Mouse (Mus musculus): ENCODE data around the gene Gm6169. TPM values are rescaled to one million over a fixed set of nuclear protein-coding genes. Genes with fewer than 3 reads are reported as not detected.
A peak's percentile ranks its signal among the peaks of the same experiment; 100 is the strongest.
"Not testable (repeated sequence)": the region's sequence is repeated elsewhere in the genome, so short reads cannot be mapped to it uniquely, and the experiment has no call there.

The Gm6169 gene
- total RNA-seq, 2 experiments from 2014 or later: 1.1 TPM; not detected in 1

DNA sequence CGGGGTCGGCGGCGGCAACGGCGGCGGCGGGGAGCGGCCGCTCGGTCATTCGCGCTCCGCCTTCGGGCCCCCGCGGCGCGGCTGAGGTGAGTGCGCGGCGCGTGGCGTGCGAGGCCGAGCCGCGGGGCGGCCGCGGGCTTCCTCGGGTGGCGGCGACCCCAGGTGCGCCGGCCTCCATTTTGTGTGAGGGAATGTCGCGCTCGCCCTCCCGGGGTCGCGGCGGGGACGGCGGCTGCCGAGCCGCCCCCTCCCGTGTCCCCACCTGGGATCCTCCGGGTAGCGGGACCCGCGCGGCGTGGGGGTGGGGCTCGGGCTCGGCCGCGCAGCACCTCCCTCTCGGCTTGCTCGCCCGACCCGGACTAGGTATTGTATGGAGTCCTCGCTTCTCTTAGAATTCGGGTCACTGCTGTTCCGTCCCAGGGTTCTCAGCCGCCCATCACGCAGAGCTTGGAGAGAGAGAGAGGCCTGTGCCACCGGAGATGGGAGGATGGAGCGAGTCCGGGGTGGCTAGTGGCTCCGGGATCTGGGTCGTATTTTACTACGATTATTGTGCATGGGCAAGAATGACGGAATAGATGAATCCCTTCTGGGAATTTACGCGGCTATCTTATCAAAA lies 27.3 kb downstream of the Gm6169 start:
- no peak for DNase-seq
- intact Hi-C loops (cut with DNase I): no loop called here

DNA sequence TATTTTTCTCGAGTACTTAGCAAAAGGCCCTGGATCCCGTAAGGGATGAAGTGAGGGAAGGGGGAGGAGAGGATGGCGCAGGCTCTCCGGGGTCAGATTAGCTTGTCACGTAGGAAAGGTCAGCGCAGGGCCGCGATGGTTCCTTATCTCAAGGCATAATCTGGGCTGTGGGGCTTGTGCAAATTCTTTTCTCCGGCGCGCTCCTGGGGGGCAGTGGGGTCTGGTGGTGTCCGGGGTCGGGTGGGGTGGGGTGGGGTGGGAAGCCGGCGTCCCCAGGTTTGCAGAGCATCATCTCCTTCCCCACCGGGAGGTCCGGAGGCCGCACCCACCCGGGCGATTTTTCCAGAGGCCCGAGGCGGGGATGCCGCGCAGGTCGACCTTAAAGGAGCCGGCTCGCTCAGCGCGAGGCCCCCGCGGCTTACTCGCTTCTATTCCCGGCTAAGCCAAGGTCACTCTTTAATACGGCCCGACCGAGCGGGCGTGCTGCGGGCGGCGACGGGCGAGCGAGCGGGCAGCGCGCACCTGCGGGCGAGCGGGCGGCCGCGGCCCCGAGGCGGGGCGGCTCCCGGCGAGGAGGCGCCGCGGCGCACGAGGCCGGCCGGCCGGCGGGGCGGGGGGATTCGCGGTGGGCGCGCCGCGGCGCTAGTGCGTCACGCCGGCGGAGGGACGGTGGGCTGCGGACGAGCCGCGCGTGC lies 28.0 kb downstream of the Gm6169 start:
- intact Hi-C loops (cut with DNase I): no loop called here
- DNase-seq: no peak

DNA sequence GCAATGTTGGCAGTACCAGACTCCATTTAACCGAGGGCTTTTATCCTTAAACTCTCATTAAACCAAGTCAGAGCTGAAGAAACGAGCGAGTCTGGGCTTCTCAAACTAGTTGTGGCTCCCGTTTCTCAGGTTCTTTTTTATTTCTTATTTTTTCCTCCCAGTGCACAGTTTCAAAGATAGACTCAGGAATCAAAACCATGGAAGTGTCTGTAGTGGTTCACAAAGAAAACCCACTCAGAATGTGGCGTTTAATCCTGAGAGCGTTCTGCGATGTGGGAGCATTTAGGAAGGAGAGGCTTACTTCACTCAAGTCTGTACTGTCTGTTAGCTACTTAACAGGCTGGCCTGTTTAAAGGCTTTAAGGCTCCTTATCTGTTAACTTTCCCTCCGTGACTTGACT lies 30.9 kb downstream of the Gm6169 start:
- intact Hi-C loops (cut with DNase I): no loop called here

DNA sequence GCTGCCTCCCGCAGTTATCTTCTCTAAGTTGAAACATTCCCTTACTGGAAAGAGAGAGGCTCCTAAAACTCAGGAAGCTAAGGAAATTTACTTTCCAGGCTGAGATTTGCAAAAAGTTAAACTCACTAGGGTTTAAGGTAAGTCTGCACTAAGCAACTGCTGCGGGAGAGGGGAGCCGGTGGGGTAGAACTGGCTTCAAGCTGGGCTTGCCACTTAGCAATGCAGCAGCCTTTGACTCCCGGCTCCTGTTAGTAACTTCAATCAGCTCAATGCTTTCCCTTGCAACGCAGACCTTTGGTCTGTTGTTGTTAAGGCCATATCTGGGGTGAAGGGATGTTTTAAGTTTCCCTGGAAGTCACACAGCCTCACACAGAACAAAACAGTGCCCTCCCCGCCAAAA lies 31.3 kb downstream of the Gm6169 start:
- intact Hi-C loops (cut with DNase I): no loop called here
- DNase-seq: no peak

More for the DNA sequence above, 30.9 kb downstream of the Gm6169 start:
- no peak for DNase-seq

DNA sequence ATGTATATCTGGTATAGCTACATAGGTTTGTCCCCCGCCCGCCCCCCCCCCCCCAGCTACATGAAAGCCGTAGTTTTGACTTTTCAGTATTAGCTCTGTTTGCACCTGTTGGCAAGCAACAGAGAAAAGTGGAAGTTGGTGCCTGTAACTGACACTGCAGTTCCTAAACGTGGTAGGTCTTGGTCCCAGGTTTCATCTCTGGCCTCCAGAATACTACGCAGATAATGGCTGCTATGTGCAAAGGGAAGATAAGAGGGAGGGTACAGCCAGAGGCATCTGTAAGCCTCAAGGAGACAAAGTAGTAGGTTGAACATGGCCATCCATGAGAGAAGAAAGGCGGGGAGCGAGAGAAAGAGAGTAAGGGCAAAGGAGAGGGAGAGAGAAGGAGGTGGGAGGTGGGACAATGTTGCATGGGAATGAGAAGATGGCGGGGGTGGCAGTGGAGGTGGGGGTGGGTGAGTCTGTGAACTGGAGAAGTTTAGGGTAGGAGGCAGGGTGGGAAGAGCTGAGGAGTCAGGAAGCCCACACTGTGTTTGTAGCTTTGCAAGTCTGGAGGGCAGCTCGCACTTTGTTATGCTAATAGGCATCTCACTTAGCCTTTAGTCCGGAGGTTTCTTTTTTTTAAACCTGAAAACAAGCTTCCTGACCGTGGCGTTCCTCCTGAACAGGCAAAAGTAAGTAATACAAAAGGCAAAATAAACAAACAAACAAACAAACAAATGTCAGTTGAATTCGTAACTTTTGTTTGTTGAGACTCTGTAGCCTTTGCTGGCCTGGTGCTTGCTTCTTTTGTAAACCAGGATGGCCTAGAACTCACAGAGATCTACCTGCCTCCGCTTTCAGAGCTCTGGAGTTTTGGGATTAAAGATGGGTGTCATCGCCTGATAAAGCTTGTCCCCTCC lies 32.1 kb downstream of the Gm6169 start, which contains the start of gene Fam169a:
Gene Fam169a, plus strand, starts transcription at position 638 of the 902 bp plus-strand sequence.
- no peak for DNase-seq
- intact Hi-C loops (cut with DNase I): no loop called here

DNA sequence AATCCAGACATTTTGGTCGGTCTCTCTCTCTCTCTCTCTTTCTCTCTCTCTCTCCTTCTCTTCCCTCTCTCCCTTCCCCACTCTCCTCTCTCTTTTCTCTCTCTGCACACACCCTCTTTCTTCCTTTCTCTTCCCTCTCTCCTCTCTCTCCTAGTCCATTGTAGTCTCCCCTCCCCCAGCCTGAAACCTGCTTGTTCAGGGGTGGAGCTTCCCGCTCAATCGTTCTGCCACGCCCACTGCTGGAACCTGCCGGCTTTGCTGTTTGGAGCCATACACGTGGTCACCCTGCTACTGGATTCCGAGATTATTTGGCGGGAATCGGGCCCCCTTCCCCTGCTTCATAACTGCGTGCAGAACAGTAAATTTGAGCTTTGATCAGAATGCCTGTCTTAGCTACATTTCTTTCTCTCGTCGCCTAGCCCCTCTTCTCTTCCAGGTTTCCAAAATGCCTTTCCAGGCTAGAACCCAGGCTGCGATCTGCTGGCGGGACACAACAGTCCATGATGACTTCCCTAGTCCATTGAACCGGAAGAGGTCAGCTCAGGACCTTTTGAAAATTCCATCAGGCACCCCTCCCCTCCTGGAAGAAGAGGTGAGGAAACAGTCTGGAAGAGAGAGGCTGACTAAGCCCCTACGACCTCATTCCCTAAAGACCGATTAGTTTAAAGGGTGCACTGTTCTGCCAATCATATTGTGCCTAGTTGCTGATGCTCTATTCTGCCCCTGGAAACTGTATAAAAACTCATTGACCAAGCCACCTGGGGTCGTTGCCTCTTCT lies 34.0 kb downstream of the Gm6169 start:
- DNase-seq; intact Hi-C loops (cut with DNase I): not testable (repeated sequence)

DNA sequence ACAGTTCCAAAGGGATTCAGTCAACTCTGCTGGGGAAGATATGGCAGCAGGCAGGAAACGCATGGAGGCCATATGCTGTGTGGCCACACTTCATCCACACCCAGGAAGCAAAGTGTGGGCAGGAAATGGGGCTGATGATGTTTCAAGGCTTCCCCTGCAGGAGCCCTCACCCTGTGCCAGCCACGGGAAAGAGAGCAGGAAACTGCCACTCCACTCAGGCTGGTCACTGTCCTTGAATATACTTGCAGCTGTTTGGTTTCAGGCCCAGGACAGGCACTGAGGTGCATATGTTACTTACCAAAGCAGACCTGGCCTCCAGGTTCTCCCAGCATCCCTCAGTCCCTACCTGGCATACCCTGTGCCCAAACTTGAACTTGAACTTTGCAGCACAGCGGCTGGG lies 34.6 kb downstream of the Gm6169 start:
- intact Hi-C loops (cut with DNase I): no loop called here
- no peak for DNase-seq

DNA sequence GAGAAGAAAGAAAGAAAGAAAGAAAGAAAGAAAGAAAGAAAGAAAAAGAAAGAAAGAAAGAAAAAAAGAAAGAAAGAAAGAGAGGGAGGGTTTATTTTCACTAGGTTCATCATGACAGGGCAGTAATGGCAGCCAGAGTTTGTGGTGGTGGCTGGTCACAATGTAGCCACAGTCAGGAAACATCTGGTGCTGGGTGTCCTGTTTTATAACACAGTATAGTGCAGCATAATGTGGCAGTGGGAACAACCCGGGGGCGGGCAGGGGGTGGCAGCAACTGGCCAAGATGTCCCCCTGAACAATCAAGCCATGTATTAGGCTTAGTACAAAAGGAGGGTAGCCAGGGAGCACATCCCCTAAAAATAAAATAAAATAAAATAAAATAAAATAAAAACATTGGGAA lies 35.6 kb downstream of the Gm6169 start:
- DNase-seq: no peak
- intact Hi-C loops (cut with DNase I): no loop called here

DNA sequence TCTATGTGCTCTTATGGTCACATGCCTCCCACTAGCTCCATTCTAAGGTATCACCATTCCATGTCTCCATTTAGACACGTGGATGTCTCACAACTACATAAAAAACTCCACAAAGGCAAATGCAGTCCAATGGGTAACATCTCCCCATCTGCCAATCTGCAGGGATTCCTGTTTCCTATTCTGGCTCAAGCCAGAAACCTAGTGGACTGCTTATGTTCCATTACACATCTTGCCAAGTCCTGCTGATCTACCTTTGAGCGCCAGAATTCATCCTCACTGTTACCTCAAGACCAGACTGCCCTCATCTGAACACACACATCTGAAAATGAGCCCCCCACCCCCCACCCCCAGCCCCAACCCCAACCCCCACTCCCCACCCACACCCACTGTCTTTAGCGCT lies 36.9 kb downstream of the Gm6169 start:
- intact Hi-C loops (cut with DNase I): no loop called here
- no peak for DNase-seq

DNA sequence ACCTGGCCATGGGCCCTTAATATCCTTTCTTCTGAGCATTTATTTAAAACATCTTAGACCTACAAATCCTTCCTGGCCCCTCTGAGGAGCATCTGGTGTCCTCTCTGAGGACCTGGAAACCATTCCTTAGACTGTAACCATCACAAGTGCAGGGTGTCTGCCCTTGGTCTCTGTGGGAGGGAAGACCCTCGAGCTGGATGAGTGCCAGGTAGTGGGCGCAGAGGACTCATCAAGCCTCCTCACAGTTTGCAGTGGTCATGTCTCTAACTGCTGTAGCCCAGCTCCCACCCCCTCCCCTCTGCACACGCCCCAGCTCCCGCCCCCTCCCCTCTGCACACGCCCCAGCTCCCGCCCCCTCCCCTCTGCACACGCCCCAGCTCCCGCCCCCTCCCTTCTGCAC lies 38.7 kb downstream of the Gm6169 start:
- intact Hi-C loops (cut with DNase I): no loop called here
- no peak for DNase-seq

DNA sequence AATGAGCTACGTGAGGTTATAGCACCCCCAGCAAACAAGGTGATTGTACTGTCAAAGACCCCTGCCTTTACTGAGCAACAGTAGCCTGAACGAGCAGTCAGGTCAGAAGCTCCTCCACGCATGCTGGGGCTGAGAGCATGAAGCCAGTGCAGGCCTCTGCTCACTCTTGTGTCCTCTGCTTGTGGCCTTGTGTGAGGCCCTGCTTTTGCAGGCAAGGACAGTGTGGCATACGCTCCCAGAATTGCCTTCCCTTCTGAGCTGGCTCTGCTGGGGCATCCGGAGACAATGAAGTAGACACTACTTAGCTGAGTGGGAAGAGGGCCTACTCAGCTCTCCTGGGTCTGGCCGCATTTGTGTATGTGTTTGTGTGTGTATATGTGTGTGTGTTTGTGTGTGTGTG lies 39.3 kb downstream of the Gm6169 start:
- intact Hi-C loops (cut with DNase I): loop anchor here (10.0 kb wide), 1 partner anchor 205 kb away; no protein-coding TSS in a partner anchor
- no peak for DNase-seq

DNA sequence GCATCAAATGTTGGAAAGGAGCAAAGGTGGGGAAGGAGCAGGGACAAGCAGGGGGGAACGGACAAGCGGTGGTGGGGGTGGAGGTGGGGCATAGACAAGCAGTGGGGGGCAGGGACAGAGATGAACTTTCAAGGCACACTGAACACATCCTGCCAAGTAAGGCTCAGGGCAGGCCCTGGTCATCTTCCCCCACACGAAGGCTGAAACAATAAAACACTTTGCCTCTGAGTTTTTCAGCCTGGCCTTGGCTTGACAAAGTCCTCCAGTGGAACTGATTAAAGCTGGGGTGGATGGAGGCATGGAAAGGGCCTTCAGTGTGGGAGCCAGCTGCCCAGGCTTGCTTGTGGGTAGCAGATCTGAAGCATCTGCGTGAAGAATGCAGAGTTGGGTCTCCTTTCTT lies 41.2 kb downstream of the Gm6169 start:
- intact Hi-C loops (cut with DNase I): loop anchor here (10.0 kb wide), 1 partner anchor 203 kb away; no protein-coding TSS in a partner anchor
- DNase-seq: no peak

DNA sequence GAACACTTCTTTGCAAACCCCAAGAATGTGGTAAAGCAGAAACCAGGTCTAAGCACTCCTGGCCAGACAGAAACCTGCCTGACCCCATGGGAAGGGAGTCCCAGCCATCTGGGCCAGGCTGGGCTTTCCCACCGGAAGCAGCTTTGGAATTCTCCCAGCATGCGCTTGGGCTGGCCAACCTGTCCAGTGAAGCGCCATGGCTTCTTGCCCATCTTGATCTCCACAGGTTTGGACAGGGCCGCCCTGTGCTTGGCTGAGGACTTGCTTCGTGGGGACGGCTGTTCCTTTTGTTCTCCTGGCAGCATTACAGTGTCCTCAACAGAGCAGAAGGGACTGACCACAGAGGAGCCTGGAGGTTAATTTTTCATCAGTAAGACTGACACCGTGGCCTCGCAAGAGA lies 45.2 kb downstream of the Gm6169 start:
- intact Hi-C loops (cut with DNase I): loop anchor here (10.0 kb wide), 1 partner anchor 199 kb away; no protein-coding TSS in a partner anchor
- DNase-seq: no peak

DNA sequence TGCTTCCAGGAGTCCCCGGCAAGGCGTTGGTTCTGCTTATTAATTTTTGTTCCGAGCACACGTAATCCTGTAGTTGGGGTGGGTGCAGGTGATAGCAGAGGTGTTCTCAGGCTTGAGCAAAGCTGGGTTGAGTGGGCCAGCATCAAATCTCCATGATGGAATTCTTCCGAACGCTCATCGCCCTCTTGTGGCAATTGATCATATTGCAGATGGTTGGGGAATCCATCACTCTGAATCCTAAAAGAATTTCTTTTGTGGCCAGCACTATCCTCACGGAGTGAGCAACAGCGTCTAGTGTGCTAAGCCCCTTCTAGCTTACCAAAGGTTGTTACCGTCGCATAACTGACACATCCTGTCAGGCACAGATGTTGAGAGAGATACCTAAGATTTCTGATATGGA lies 46.4 kb downstream of the Gm6169 start:
- intact Hi-C loops (cut with DNase I): loop anchor here (10.0 kb wide), 1 partner anchor 198 kb away; no protein-coding TSS in a partner anchor
- DNase-seq: peak in 1 of 2 experiments; percentile 14

DNA sequence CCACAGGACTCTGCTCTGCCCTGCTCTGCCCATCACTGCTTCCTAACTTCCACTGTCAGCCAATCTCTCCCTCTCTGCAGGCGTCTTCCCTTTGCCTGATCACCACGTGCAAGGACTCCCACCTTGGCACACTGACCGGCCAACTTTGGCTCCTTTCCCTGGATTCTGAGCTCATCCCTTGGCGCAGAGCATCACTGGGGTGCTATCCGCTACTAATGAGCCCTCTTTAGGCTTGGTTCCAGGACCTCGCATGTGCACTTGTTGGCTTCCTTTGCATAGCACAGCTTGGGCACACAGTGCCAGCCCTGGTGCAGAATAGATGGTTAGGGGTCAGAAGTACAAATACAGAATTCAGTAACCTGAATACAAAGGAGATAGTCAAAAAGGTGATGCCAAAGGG lies 47.9 kb downstream of the Gm6169 start:
- DNase-seq: no peak
- intact Hi-C loops (cut with DNase I): loop anchor here (10.0 kb wide), 1 partner anchor 196 kb away; no protein-coding TSS in a partner anchor

Other genes with a start within 250 kb of the Gm6169 start
- gene Gcnt4, start 174.5 kb downstream of the Gm6169 start, total RNA-seq (2021): under 1 TPM; 0.07 to 0.08 TPM
- not detected for gene 1700029F12Rik, start 64.9 kb downstream of the Gm6169 start, total RNA-seq (2021)
- not detected for gene Fam169a, start 32.0 kb downstream of the Gm6169 start, total RNA-seq (2021)
- gene Gfm2, start 38.7 kb upstream of the Gm6169 start, total RNA-seq (2021): 10 to 100 TPM; 45.9 to 49.8 TPM
- gene Nsa2, start 38.7 kb upstream of the Gm6169 start, total RNA-seq (2021): 10 to 100 TPM; 42.4 to 49.4 TPM
- gene Hexb, start 99.1 kb upstream of the Gm6169 start, total RNA-seq (2021): 1 to 10 TPM; 6.8 to 7.7 TPM
- gene Enc1, start 141.9 kb upstream of the Gm6169 start, total RNA-seq (2021): 1 to 10 TPM; 1.4 to 2.6 TPM